Mouse (Mus musculus) cerebellum, postnatal 14 days (tissue): Measurements from ENCODE around the gene Oxgr1.
"Not testable (repeated sequence)": the region's sequence is repeated elsewhere in the genome, so short reads cannot be mapped to it uniquely, and the experiment has no call there.

Experiments used
- DNase-seq, 2 experiments: peaks; one replicate each; pipeline ENCODE4 v3.0.0; 2021; ENCODE audit warnings: mixed read lengths in 2 of 2

Oxgr1 gene

DNA sequence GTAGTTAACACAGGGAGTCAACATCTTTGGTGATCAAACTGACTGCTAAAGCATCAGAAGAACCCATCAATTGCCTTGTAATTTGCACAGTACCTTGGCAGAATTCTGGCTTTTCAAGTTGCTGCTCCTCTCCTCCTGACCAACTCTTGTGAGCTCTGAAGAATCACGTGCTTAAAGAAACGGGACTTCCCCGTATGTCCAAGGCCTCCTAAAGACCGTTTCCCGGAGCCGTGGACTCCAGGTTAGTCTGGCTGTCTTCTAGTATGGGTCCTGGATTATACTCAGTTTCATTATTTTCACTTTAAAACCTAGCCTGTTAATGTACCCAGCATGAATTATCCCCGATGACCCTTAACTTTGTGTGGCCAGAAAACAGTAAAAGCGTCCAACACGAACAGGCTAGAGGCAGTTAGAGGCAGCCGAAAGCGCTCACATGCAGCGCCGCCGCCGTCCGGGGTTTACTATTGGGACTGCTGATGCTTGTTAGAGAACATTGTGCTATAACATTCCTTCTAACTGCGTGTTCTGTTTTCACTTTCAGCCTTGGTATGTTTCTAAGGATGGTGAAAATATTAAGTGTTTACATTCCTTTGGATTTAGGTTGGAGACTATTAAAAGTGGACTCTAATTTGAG, at the start of gene Oxgr1:
Gene Oxgr1 (minus strand): TSS at position 249 of the 634 bp plus-strand sequence.
- no peak for DNase-seq

- no peak for DNase-seq
Measured at GRCm38 (mm10) chr14:120090401-120090800, 48.2 kb upstream of the Oxgr1 start.

DNA sequence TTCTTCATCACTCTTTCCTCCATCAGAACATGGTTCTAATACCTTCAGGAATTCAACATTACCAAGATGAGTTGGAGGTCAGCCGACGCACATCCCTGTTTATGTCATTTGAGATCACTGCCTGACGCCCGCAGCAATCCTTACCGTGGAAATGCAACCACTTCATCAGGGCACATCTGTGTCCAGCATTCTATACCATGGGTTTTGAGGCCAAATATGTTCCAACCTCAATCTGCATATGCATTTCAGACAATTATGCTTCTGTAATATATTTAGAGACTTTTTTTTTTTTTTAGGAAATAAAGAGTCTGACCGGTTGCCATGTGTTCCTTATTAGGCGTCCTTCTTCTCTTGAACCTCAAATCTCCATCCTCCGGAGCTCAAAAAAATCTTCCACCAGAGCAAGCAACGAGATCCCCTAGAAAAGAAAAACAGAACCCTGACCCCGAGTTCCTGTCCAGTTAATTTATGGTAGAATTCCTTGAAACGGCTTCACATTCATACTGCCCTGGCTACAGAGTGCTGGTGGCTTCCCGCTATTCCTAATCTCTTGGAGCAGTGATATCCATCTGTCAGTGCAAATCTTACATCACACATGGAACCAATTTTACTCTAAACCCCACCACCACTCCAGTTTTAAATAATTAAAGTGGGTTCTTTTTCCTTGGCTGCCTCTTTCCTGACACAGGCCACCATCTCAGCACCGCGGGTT, 47.6 kb upstream of the Oxgr1 start:
- DNase-seq: peak; percentile 14 to 56

DNA sequence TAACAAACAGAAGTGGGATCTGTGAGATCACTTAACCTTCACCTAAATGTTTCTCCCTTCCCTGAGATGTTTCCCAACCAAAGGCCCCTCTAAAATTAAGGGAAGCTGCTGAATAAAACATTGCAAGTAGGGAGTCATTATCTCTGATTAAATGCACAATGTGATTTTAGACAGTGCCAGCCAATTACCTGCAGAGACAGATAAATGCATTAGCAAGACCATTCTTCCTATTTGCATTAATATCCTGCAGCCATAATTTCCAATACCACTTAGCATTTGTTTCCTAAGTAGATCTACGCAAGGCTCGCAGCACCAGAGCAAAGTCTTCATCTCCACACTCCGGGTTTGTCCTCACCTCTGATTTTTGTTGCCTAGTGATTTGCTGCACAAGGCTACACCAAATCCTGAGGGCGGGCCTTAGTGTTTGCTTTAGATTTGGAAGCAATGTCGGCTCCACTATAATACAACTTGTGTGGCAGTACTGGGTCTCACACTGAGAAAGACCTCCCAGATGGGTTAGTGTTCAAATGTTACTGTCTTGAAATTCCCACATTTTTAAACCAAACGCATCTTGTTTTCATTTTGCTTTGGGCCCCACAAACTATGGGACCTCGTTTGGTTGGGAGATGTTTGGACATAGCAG, 46.9 kb upstream of the Oxgr1 start:
- no peak for DNase-seq

DNA sequence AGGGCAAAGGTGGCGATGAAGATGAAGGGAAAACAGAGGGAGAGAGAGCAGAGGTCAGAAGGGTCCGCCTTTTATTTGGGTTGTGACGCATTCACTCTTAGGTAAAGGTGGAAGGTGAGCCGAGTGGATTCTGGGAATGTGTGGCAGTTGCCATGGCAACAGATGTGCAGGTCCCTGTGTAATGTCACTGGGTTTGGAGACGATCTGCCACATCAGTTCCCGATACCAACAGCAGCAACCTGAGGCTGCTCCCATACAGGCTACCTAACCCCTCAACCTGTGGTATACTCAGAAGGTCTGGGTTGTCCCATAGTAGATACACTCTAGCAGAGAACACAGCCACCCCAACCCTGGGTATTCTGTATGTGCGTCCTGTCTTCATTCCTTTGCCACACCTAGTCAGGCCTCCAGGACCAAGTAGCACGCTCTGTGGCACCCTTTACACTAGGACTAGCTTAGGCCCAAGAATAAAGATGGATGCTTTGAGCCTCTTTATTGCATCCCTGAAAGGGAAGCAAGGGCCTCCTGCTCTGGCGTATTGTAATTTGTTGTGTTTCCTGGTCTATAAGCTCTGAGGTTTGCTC, 41.9 kb upstream of the Oxgr1 start:
- no peak for DNase-seq

DNA sequence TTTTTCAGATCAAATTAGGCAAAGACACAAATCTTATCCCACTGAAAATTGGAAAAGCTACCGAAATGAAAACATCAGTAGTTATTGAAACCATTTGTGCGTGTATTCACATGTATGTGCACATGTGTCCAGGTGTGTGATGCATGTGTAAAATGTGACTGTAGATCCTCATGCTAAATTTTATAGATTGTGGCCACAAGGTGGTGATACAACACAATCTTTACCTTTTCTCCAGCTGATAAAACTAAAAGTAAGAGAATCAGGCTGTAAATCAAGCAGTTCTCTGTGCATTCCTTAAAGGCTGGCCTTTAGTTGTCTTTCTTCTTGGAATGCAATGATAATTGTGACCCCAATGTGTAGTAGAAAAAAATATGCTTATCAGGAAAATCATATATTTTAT, 34.0 kb upstream of the Oxgr1 start:
- peak; percentile 54 to 78 for DNase-seq

DNA sequence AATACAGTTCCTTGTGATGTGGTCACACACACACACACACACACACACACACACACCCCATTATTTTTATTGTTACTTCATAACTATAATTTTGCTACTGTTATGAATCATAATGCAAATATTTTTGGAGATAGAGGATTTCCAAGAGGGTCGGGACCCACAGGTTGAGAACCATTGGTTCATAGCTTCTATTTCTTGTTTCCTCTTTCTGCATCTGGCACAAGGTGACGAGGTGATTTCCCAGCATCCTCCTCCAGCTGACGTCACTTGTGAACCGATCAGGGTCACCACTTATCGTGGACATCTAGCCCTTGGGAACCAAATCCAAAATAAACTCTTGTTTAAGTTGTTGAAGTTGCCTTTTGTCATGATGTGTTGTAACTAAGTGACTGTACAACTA, 33.5 kb upstream of the Oxgr1 start:
- DNase-seq: no peak

DNA sequence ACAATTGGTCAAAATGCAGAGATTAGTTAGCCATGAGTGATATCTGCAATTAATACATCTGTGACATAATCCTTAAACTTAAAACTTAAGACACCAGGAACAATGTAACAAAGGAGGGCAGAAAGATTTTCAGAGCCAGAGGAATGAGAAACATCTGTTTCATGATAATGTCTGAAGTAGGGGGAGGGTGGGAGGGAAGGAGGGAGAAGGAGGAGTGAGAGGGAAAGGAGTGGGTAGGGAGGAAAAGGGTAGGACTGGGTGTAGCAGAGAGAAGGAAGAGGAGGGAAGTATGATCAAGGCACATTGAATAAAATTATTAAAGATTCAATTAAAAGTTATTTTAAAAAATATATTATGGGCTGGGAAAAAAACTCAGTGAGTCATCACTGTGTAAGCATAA, 32.0 kb upstream of the Oxgr1 start:
- no peak for DNase-seq

DNA sequence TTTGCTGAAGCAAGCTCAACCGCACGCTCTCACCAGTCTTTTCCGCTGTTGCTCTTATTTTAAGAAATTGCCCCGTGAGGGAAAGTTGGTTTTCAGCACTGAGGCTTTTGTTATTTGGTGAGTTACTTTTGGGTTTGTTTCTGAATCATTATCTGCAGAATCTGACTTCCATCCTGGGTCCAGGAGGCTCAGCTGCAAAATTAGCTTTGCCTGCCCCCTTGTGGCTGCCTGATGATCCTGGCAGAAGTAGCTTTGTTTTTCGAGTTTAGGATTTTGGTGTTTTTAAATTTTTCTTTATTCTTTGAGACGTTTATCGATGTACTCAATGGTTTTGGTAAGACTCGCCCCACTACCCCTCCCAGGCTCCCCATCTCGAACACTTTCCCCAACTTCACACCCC, 18.9 kb upstream of the Oxgr1 start:
- DNase-seq: peak; percentile 86 to 88

GRCm38 (mm10) chr14:120033454-120033853, 8.8 kb downstream of the Oxgr1 start:
- no peak for DNase-seq

DNA sequence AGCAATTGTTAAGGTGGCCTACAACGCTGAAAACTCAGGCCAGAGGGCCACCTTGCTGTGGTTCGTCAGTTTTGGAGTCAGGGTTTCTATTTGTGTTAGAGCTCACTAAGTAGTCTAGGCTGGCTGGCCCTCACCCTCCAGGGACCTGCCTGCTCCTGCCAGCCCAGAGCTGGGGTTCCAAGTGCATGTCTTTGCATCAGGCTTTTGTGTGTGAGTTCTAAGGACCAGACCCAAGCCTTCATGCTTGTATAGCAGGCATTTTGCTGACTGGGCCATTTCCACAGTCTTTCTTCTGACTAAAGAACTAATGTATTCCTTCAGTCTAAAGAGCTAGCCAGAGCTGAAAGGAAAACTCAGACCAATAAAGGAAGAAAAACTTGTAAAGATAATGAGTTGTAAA, 22.3 kb downstream of the Oxgr1 start:
- no peak for DNase-seq

GRCm38 (mm10) chr14:120009969-120010872, 32.0 kb downstream of the Oxgr1 start:
- no peak for DNase-seq

DNA sequence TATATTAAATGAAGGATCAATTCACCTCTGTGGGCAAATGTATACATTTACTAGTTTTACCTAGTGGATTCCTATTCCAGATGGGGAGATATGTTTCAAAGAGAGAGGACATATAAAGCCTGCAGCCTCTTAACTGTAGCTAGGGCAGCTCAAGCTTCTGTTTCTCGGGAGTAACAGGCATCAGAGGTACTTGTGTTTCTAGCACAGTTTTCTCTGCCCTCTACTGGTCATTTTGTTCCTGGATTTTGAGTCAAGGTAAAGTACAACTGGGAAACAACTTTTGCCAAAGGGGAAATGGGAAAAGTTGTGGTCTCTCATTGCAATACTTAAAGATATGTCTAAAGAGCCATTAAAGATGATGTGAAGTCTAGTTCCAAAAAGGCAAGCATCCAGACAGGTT, 37.1 kb downstream of the Oxgr1 start:
- peak; percentile 18 to 51 for DNase-seq

GRCm38 (mm10) chr14:120003661-120004060, 38.6 kb downstream of the Oxgr1 start:
- DNase-seq: no peak

DNA sequence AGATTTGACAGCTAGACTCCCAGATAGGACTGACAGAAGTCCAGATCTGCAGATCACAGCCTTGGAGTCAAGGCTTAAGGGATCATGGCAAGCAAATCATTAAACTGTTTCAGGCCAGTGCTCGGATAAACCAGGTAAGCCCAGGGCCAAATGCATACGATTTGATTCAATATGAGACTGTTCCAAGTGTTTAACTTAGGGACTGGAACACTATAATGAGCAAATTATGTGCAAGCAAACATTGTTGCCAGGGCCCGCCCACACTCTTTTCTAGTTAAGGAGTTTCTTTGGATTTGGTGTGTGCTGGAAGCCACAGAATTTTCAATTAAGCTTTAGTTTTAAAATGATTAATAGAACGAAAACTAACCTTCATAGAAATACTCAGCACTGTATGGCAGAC, 39.6 kb downstream of the Oxgr1 start:
- no peak for DNase-seq

DNA sequence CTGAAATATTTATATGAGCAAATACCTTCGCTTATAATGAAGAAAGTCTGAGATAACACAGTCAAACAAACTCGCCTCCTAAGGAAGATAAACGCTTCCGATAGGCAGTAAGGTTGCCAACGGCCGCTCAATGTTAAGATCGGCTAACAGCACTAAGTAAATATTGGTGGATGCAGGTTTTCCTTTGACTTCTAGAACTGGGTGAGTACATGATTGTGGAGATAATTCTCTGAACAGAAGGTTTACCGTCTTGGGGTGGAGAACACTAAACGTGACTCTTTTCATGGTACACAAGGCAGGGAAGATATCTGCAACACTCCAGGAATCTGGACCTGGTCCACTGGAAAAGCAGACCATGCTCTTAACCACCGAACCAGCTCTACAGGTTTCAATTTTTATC, 52.6 kb downstream of the Oxgr1 start:
- DNase-seq: no peak

- no peak for DNase-seq
Measured at GRCm38 (mm10) chr14:119988937-119989645, 53.1 kb downstream of the Oxgr1 start.

- no peak for DNase-seq
Measured at GRCm38 (mm10) chr14:119987257-119987656, 55.0 kb downstream of the Oxgr1 start.

DNA sequence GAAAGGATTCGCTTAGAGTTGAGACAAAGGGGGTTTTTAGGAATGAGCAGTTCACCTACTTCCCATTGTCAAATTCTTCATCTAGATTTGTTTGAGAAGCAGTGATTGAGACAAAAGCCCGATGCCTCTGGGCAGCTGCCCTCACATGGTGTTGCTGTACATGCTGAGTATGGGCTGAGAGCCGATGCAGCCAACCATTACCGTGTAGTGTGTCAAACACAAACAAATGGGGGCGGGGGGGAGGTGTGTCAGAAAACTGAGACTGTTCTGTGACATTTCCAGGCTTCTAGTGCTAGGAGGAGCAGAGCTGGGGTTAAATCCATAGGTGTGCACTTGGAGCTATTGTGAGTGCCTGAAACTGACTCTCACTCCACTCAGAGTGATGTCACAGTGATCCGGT, 55.5 kb downstream of the Oxgr1 start:
- DNase-seq: no peak

DNA sequence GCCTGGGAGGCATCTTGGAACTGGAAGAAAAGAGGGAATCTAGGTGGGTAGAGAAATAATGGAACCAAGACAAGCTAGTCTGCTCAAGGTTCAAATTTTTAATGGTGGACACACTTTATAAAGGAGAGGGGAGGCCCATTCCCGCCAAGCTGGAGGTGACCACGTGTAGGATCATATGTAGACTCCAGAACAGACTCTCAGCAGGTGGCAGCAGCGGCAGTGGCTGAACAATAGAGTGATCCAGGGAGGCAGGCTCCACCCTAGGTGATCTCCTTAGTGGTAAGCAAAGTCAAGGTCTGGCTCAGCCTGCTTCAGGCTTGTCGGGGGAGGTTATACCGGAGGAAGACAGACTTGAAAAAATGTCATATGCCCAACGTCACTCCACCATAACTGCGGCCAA, 55.9 kb downstream of the Oxgr1 start:
- DNase-seq: not testable (repeated sequence)

GRCm38 (mm10) chr14:119981314-119981713, 60.9 kb downstream of the Oxgr1 start:
- no peak for DNase-seq

GRCm38 (mm10) chr14:119980698-119981235, 61.5 kb downstream of the Oxgr1 start:
- DNase-seq: no peak
